Mouse (Mus musculus) cortical plate, adult 2 months (tissue): ENCODE results near the gene Dner. TPM values are rescaled to one million over a fixed set of nuclear protein-coding genes. Genes with fewer than 3 reads are reported as not detected.
A peak's percentile ranks its signal among the peaks of the same experiment; 100 is the strongest.

Source experiments
- H3K27ac ChIP-seq: fragments of 200-500 bp; 2 replicates; pipeline ENCODE4 v1.5.1; 2012; ENCODE audit warnings: low read length, control low read depth, inconsistent platforms; ENCODE audit not compliant: insufficient read depth
- H3K4me1 ChIP-seq: fragments of 200-500 bp; 2 replicates; pipeline ENCODE4 v1.6.1; 2011; ENCODE audit warnings: low read length; ENCODE audit not compliant: control insufficient read depth, insufficient read depth
- H3K4me3 ChIP-seq: fragments of 200-500 bp; 2 replicates; pipeline ENCODE4 v1.5.1; 2011; ENCODE audit warnings: mild to moderate bottlenecking, low read length, control low read depth; ENCODE audit not compliant: insufficient read depth
- CTCF ChIP-seq: fragments of 200-500 bp; IDR thresholded peaks from 2 replicates; pipeline ENCODE4 v1.5.1; 2011; ENCODE audit warnings: mild to moderate bottlenecking, control low read depth, low read length; ENCODE audit not compliant: insufficient read depth; ENCODE audit errors: extremely low read depth
- POLR2A ChIP-seq: fragments of 200-500 bp; IDR thresholded peaks from 2 replicates; pipeline ENCODE4 v1.6.1; 2011; ENCODE audit warnings: mild to moderate bottlenecking, low read length, control low read depth; ENCODE audit not compliant: insufficient read depth; ENCODE audit errors: extremely low read depth
- polyA plus RNA-seq: library from polyadenylated mRNA; depleted of rRNA; stranded (reverse); fragments of >200 nt; gene quantifications from 2 replicates; pipeline ENCODE4 v1.2.3, GENCODE M21; 2012

Dner gene
- polyA plus RNA-seq, 1 experiment: 75.0 TPM

- Histone ChIP-seq H3K4me1 (no peaks in the 10 kb centered on the region), H3K4me3 (no peak overlapping the region), H3K27ac (no peak overlapping the region)
- TF ChIP-seq POLR2A (no peak), CTCF (no peak)
Observed at GRCm38 (mm10) chr1:84611331-84611730, 84.7 kb downstream of the Dner start.

GRCm38 (mm10) chr1:84599025-84599424, 97.0 kb downstream of the Dner start:
- no peak for TF ChIP-seq CTCF
- TF ChIP-seq POLR2A: no peak
- Histone ChIP-seq H3K4me3 (no peak overlapping the region), H3K4me1 (no peaks in the 10 kb centered on the region; the same call in 1 of the 2 replicates), H3K27ac (no peak overlapping the region)

DNA sequence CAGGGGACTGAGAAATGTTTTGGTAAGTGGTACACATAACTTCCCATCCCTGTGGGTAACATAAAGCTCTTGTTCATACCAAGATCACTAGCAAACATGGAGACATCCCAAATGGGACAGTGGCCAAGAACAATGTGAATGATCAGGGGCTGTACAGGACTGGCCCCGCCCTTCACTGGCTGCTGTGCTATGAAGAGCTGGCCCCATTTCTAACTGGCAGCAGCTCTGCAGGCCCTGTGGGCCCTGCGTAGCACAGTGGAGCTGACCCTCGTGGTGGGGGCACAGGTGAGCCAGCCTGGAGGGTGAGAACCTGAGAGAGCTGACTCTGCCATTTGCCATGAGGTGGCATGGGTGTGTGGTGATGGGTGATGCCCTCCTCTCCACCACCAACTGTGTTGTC, 100.0 kb downstream of the Dner start:
- H3K4me3 ChIP-seq: no peak overlapping the region
- peaks cover 2% of the 10 kb centered on the region for H3K4me1 ChIP-seq
- no peak overlapping the region for H3K27ac ChIP-seq
- TF ChIP-seq CTCF (no peak), POLR2A (no peak)

- H3K27ac ChIP-seq: no peak overlapping the region
- H3K4me1 ChIP-seq: peaks cover 5% of the 10 kb centered on the region
- H3K4me3 ChIP-seq: no peak overlapping the region
- no peak for TF ChIP-seq CTCF
- no peak for TF ChIP-seq POLR2A
Observed at GRCm38 (mm10) chr1:84592394-84592793, 103.6 kb downstream of the Dner start.

- Histone ChIP-seq H3K4me1 (peaks cover 7% of the 10 kb centered on the region), H3K27ac (no peak overlapping the region), H3K4me3 (no peak overlapping the region)
- TF ChIP-seq CTCF (no peak), POLR2A (no peak)
Observed at GRCm38 (mm10) chr1:84590534-84590933, 105.5 kb downstream of the Dner start.

DNA sequence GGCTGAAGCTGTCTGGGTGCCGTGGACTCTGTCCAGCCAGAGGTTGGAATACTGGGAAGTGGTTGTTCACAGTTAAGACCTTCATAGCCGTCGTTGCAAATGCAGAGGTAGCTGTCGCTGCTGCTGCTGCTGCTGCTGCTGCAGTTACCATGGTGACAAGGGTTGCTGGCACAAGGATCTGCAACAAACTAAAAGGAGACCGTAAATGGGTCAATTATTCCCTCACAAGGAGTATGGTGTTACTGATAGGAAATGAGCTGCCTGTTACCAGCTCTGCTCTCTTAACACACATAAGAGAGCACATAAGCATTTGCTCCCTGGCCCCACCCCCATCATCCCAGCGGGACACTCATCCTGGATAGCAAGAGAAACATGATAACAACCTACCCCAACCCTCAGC, 110.6 kb downstream of the Dner start:
- H3K27ac ChIP-seq: no peak overlapping the region
- peaks cover 7% of the 10 kb centered on the region for H3K4me1 ChIP-seq
- H3K4me3 ChIP-seq: no peak overlapping the region
- TF ChIP-seq CTCF: no peak
- no peak for TF ChIP-seq POLR2A

GRCm38 (mm10) chr1:84581812-84582211, 114.2 kb downstream of the Dner start:
- H3K4me3 ChIP-seq: no peak overlapping the region
- peaks cover 3% of the 10 kb centered on the region; the same call in 1 of the 2 replicates for H3K4me1 ChIP-seq
- peak; percentile 80 for TF ChIP-seq CTCF
- no peak for TF ChIP-seq POLR2A
- H3K27ac ChIP-seq: no peak overlapping the region

DNA sequence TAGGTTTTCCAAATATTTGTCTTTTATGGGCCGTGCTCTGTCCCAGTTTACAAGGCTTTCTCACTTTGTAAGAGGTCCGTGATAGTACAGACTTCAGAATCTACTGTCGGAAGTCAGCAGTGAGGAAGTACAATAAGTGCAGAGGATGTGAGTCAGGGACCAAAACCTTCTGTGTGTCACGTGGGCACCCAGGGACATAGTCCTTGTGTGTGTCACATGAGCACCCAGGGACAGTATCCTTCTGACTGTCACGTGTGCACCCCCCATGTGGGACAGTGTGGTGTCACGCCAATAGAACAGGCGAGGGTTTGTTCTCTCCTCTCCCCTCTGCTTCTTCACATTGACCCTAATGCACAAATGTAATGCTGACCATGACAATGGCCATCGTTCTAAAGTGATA, 134.2 kb downstream of the Dner start:
- Histone ChIP-seq H3K4me1 (peaks cover 5% of the 10 kb centered on the region), H3K27ac (no peak overlapping the region), H3K4me3 (no peak overlapping the region)
- TF ChIP-seq POLR2A (no peak), CTCF (no peak)

DNA sequence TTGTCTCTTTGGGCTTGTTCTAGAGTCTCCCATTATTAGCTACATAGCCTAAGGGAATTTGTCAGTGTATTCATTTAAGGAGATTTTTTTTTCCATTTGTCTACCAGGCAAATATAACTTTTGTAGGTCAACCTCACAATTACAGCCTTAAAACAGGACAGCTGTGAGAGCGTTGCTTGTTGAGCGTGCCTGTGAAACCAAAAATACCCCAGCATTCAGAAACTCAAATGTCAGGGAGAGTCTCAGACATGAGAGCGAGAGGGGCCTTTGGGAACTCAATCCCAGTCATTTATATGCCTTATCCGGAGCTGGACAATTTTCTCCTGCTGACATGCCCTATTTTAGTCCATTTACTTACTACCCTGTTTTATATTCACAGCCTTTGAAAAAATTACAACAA, 134.6 kb downstream of the Dner start:
- H3K4me3 ChIP-seq: no peak overlapping the region

GRCm38 (mm10) chr1:84556546-84557511, 139.2 kb downstream of the Dner start:
- H3K27ac ChIP-seq: no peak overlapping the region
- TF ChIP-seq CTCF (no peak), POLR2A (no peak)
- no peak overlapping the region for H3K4me3 ChIP-seq
- H3K4me1 ChIP-seq: peaks cover under 1% of the 10 kb centered on the region

More for the DNA sequence above, 134.6 kb downstream of the Dner start:
- H3K4me1 ChIP-seq: peaks cover 5% of the 10 kb centered on the region
- TF ChIP-seq CTCF: no peak
- H3K27ac ChIP-seq: no peak overlapping the region
